Mouse (Mus musculus): ENCODE measurements around the gene Myom1.

Gene Myom1

DNA sequence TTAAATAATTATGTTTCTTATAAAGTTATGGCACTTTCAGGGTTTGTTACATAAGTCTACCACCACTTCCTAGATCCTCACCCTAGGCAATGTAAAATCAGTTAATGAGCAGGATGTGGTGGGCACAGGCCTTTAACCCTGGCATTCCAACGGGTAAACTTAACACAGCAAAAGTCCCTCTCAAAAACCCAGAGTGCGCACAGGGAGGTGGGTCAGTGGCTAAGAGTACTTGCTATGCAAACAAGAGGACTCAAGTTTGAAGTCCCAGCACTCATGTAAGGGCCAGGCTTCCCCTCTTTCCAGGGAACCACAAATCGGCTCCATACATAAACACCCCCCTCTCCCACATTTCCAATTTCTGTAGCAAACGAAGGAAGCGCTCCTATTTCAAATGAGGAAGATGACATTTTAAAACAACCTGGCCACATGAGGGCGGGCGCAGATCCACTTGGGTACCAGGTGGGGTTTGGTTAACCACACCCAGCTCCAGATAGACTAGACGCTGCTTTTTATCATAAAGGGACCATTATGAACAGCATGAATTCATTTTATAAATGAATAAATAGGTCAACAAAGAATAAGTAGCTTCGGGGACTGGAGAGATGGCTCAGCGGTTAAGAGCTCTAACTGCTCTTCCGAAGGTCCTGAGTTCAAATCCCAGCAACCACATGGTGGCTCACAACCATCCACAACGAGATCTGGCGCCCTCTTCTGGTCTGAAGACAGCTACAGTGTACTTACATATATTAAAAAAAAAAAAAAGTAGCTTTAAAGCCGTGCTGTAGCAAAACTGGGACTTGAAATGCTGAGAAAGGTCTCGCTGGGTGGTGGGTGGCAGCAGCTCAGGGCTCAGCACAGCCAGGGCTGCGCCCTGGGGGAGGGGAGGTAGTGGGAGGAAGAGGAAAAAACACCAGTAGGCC, 10.5 kb upstream of the Myom1 start:
- DNase-seq (ENCODE audit: low read depth, low spot score), result no peak

DNA sequence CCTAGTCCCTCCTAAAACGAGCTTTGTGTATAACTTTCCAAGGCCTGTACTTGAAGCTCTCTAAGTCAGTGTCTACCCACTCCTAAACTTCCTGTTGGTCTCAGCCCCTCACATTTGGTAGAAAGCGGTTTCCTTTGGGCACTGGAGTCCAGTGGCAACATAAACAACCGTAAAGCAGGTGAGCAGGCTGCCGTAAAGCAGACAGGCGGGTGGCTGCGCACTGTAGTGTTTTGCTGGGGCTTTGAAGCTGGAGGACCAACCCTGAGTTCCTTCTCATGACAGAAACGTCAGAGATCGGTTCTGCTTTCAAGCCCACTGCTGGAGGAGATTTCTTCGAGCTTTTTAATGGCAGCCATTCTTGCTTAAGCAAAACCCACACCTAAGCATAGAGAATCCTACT, 9.8 kb upstream of the Myom1 start:
- no peak for DNase-seq (ENCODE audit: low read depth, low spot score)

DNA sequence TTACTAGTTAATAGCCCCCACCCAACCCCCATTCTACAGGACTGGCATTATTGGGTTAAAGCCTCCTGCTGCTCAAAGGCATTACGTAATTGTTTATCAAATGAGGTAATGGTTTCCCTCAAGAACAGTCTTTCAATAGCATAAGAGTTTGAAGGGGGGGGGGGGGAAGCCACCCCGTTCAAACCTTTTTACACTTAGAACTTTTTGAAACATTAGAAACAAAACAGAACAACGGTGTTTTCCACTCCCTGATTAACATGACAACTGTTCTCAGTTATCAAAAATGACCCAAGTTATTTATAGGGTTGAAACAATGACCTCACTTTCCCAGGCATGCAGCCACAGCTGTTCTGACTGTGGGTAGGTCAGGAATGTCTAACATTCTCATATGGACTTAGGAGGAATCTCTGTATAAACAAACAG, 9.0 kb upstream of the Myom1 start:
- no peak for DNase-seq (ENCODE audit: low read depth, low spot score)

DNA sequence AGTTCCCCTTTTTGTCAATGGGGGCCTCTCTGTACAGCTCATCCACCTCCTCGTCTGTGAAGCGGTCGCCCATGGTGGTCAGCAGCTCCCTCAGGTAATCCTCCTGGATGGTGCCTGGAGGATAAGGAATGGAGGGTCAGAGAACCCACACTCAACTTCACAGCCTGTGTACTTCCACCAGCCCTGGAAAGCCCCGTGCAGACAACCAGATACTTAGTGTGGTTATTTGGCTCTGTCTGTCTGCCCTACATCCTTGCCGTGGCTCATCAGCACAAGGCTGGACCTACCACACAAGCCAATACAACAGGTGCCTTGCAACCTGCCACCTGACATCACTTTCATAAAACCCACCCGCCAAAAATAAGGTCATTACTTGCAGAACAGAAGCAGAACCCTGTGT, 7.8 kb upstream of the Myom1 start:
- no peak for DNase-seq (ENCODE audit: low read depth, low spot score)

DNA sequence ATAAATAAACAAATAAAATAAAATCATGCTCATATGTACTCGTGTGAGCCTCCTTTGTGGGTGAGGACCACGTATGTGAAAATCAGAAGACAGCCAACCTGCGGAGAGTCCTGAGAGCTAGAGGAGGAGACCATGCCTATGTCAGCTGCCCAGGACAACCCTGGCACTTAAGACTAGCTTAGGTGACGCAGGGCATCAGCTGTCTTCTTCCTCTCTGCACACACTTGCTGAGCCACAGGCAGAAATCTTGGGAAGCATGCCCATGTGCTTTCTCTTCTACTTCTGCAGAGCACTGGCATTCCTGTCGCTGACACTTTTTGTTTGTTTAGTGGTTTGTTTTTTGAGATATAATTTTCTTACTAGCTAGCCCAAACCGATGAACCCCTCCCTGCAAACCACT, 6.9 kb upstream of the Myom1 start:
- no peak for DNase-seq (ENCODE audit: low read depth, low spot score)

DNA sequence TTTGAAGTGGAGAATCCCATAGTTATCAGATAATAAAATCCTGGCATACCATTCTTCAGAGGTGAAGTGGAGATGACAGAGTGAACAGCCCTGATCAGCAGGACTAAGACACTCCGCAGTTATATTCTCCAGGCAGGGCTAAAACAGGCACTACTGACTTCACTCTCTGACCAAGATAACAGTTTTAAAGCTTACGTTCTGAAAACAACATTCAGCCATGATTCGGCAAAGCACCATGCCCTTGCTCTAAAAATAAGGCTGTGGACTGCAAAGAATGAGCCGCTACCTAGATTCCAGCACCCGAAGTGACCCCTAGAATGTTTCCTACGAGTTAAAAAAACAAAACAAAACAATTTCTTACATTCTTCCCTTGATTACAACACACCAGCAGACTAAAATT, 4.6 kb upstream of the Myom1 start:
- DNase-seq (ENCODE audit: low read depth, low spot score), result no peak

GRCm38 (mm10) chr17:70998400-70998975, 3.9 kb upstream of the Myom1 start:
- no peak for DNase-seq (ENCODE audit: low read depth, low spot score)

GRCm38 (mm10) chr17:70999187-70999586, 3.2 kb upstream of the Myom1 start:
- DNase-seq (ENCODE audit: low read depth, low spot score), result no peak

DNA sequence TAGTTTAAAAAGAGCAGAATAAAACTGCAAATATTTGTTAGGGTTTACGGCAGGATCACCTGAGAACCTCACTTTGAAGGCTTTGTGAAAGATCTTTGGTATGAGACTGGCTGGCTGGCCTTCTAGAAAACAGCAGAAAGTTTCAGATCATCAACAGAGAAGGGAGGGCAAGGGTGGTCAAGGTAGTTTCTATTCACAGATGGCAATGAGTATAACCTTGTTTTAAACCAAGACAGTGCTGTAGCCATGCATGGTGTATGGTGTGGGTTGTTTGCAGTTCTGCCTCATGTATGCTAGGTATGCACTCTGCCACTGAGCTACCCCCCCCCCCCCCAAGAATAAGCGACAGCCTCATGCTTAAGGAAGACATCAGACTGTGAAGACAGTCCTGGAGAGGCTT, 2.2 kb upstream of the Myom1 start:
- no peak for DNase-seq (ENCODE audit: low read depth, low spot score)

DNA sequence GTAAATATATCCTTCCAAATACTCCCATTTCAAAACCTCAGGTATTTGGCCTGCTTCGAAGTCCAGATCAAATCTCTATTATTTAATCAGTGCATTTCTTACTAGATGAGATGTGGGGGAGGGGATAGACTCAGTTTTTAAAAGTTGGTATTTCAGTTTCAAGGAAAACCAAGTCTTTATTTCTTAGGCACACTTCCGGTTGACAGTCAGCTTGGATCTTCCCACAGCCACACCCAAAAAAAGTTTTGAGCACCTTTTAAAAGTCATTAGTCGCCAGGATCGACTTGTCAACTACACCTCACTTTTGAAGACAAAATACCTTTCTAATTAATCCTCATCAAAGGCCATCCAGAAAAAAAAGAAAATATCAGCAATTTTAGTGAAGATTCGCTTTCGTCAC, 1.4 kb upstream of the Myom1 start:
- no peak for DNase-seq (ENCODE audit: low read depth, low spot score)

GRCm38 (mm10) chr17:71001699-71002080, 743 bp upstream of the Myom1 start:
- DNase-seq (ENCODE audit: low read depth, low spot score), result peak; percentile 40

DNA sequence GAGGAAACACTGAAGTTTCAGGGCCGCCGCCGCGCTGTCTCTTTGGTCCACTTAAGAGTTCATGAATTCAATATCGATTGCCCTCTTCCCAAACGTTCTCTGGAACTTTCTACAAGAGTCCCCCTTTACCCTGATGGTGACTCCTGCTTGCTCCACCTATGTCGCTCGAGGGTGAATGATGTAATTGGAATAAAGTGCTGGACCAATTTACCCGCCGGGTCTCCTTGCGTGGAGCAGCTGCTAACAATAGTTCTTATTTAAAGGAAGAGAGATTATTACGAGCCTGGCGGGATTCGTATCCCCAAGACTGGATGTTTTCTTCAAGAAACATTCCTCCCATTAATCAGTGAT, 286 bp downstream of the Myom1 start, which contains the start of gene Myl12a:
Myl12a (minus strand) TSS at position 135 of the 351 bp plus-strand sequence.
- no peak for DNase-seq (ENCODE audit: low read depth, low spot score)

DNA sequence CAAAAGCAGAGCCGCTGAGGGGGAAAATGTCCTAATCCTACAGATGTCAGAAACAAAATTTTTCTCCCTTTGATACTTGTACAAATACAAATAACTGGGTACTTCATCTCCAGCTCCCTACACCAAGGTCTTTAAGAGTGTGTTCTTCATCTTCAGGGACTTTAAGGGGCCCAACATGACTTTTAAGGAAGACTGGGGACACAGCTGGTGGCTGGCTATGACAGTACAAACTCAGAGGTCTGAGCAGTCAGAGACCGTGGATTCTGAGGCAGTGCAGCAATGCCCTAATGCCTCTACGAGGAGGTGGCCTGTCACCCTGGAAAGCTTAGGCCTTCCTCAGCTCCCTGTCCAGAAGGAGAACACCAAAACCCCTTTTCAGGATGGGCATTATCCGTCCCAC, 679 bp downstream of the Myom1 start:
- no peak for DNase-seq (ENCODE audit: low read depth, low spot score)

- DNase-seq (ENCODE audit: low read depth, low spot score), result no peak
Observed at GRCm38 (mm10) chr17:71003721-71004120, 1.3 kb downstream of the Myom1 start.

- DNase-seq (ENCODE audit: low read depth, low spot score), result no peak
Observed at GRCm38 (mm10) chr17:71004186-71004960, 1.9 kb downstream of the Myom1 start.

GRCm38 (mm10) chr17:71006976-71007375, 4.5 kb downstream of the Myom1 start:
- DNase-seq (ENCODE audit: low read depth, low spot score), result no peak

DNA sequence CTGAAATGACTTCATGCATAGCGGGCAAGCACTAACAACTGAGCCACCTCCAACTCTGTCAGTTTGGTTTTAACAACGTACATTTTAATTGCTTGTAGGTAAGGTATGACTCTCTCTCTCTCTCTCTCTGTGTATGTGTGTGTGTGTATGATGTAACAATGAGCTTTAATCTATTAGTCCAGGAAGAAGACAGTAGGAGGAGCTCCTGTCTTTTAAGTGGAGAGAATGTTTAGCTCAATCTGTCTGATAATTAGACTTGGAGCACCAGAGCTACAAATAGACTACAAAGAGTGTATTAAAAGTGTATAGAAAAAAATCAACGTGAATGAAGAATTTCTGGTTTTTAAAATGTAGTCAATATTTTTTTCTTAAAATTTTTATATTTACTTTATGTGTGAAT, 6.2 kb downstream of the Myom1 start:
- no peak for DNase-seq (ENCODE audit: low read depth, low spot score)

DNA sequence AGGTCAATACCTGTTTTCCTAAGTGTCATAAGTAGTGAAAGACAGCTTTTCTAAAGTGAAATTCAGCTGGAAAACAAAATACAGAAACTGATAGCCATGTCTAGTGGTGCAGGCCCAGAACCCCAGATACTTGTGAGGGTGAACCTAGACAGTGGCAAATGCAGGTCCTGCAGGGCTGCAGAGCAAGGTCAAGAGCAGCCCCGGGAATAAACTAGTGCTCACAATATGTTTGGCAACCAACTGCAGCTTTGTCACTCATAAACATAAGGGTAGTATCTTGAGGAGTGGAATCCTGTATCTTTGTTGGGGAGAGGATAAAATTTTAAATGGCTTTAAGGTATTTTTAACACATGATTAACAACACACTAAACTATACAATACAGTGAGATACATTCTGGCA, 7.3 kb downstream of the Myom1 start:
- no peak for DNase-seq (ENCODE audit: low read depth, low spot score)

DNA sequence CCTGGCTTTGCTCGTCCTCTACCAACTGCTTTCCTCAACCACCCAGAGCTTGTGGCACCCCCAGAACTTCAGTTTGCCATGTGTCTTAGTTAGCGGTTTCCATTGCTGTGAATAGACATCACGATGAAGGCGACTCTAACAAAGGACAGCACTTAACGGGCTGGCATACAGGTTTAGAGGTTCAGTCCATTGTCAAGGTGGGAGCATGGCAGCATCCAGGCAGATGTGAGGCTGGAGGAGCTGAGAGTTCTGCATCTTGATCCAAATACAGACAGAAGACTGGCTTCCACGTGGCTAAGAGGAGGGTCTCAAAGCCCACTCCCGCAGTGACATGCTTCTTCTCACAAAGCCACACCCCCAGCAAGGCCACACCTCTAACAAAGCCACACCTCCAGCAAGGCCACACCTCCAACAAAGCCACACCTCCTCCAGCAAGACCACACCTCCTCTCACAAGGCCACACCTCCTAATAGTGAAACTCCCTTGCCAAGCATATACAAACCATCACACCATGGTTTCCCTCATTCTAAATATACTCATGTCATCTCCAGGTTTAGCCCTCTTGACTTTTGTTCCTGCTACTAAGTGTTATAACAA, 8.3 kb downstream of the Myom1 start:
- DNase-seq (ENCODE audit: low read depth, low spot score), result no peak

DNA sequence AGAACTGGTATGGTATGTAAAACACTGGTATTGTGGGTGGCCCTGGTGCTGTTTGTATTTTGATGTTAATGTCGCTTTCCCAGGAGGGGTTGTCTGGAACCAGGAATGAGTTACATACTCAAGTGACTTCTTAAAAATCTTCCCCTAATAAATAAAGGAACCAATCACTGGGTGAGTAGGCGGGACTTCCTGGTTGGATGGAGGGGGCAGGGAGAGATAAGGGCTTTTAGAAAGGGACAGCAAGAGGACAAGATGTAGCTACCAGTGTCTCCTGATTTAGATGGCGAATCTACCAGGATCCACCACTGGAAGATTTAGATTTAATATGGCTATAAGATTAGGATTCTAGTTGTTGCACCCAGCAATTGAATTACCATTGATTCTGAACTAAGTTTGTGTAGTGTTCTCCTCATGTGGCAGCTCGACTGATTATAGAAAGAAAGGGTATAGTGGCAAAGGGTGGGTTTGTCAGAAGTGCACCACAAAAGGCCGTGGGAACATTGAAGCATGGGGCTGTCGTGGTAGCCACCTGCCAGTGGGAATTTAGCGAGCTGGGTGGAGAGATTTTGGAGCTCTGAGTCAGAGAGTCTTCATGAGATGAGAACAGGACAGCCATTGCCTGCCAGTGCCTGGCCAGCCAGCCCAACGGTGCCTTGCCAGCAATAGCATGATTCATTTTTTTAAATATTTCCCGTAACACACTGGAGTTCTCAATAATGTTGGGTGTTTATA, 9.7 kb downstream of the Myom1 start:
- DNase-seq (ENCODE audit: low read depth, low spot score), result no peak

GRCm38 (mm10) chr17:71013105-71013504, 10.7 kb downstream of the Myom1 start:
- DNase-seq (ENCODE audit: low read depth, low spot score), result no peak

All from forelimb bud, embryonic 11.5 days (tissue).